Mouse (Mus musculus) effector memory CD4-positive, alpha-beta T cell, adult 5 months (primary cell): ENCODE measurements around the gene Plek. TPM values are rescaled to one million over a fixed set of nuclear protein-coding genes. Genes with fewer than 3 reads are reported as not detected.

Experiments
- polyA plus RNA-seq: library from polyadenylated mRNA; unstranded; fragments of 100-300 nt; shearing (Covaris generic); gene quantifications from one replicate; pipeline ENCODE4 v1.2.1, GENCODE M21; 2017

Gene Plek
- 33.0 TPM for polyA plus RNA-seq

DNA sequence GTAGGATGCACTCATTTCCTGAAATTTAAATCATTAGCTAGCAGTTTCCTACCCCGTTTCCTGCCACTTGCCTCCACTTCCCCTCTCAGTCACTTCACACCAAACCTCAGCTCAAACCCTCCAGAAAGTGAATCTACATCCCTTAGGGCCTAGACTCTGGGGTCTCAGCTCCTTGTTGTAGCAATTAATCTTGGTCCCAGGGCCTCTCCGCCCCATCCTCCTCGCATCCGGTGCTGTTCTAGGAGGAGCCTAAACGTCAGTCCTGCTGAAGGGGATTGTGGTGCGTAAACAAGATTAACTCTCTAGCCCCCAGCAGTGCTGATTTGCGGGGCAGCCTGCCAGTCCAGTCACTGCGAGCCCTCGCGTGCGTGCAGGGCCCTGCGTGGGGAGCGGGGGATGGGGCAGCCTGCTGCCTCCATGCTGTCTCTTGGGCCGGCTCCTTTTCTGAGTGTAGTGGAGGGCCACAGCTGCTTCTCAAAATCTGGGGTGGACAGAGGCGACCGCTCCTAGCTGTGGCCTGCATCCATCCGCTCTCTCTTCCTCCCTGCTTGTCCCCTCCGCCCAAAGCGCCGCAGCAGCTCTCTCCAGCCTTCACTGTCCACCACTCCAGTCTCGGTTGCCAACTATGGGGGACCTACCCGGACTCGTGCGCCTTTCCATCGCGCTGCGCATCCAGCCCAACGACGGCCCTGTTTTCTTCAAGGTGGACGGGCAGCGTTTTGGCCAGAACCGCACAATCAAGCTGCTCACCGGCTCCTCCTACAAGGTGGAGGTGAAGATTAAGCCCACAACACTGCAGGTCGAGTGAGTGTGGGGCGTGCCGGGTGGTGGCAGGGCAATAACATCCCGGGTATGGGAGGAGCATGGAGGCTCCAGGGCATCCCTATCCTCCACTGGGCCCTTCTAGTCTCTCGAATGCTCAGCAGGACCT, at the start of gene Plek, which contains the start of gene Cnrip1:
Gene Plek (minus strand): TSS at position 837 of the 931 bp plus-strand sequence.
Gene Cnrip1 (plus strand): TSS at position 42 of the 931 bp plus-strand sequence.

DNA sequence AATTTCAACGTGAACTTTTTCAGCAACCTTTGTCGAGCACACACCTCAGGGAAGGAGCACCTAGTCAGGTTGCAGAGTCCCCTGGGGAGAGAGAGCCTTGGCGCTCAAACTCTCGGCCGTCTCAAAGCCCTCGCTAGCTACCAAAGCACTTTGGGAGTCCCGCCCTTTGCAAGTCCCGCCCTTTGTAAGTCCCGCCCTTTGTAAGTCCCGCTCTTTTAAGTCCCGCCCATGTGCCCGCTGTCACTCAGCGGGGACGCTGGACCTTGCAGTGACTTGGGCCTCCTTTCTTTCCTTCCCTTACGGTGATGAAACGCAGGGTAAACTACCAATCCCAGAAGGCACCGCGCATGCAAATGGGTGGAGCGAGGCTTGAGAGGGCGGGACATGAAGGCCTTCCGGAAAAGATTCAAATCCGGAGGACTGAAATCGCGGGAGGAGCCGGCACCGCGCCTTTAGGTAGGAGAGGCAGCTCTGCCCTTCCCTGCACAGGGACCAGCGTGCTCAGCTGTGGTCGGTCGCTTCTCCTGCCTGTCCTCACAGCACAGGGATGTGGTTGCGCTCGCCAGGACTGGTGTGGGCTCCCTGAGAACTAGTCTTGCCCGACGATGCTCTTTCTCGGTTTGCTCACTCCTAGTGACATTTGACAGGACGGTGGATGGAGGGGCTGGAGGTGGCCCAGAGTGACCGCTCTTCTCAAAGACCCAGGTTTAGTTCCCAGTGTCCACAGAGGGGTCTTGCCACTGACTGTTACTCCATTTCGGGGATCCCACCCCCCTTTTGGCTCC, 101.0 kb downstream of the Plek start, which contains the start of gene Fbxo48:
Gene Fbxo48 (plus strand): TSS at position 400 of the 785 bp plus-strand sequence.

Other genes starting within 250 kb of the Plek start
- gene Fbxo48, start 101.0 kb downstream of the Plek start, polyA plus RNA-seq, result 0.52 TPM
- 8.6 TPM for gene Cnrip1, start 795 bp downstream of the Plek start, polyA plus RNA-seq
- gene Ppp3r1, start 106.9 kb upstream of the Plek start, polyA plus RNA-seq, result 85.4 TPM
- 11.2 TPM for gene Wdr92, start 129.7 kb upstream of the Plek start, polyA plus RNA-seq
- gene Pno1, start 159.2 kb upstream of the Plek start, polyA plus RNA-seq, result 37.6 TPM
- 30.0 TPM for gene C1d, start 205.2 kb upstream of the Plek start, polyA plus RNA-seq